Mouse (Mus musculus): Measurements from ENCODE around the gene Auts2. TPM values are rescaled to one million over a fixed set of nuclear protein-coding genes. Genes with fewer than 3 reads are reported as not detected.

The Auts2 gene
- total RNA-seq, 2 experiments from 2014 or later = 179 to 184 TPM

DNA sequence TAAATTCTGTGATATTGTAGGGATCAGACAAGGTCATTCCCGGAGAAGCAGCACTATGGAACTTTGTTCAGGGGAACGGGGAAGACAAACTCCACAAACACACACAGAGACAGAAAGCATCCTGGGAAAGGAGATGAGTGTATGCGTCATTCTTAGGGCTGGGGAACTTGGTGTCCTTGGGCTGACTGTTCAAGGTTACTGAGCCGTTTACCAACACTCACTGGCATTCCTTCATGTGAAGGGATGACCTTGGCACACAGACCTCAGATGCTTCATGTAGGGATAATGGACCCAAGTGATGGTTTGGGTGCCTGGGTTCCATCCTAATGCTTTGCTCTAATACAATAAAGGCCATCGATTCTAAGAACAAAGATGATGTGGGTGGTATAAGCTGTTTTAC is 685.2 kb downstream of the Auts2 start:
- no peak for DNase-seq
- intact Hi-C loops (cut with DNase I) = no loop called here

- no peak for DNase-seq
- intact Hi-C loops (cut with DNase I) = no loop called here
Measured at GRCm38 (mm10) chr5:131855358-131855757, 687.8 kb downstream of the Auts2 start.

GRCm38 (mm10) chr5:131851597-131852453 is 691.3 kb downstream of the Auts2 start:
- DNase-seq = no peak
- intact Hi-C loops (cut with DNase I) = no loop called here

GRCm38 (mm10) chr5:131850632-131851335 is 692.4 kb downstream of the Auts2 start:
- DNase-seq = no peak
- intact Hi-C loops (cut with DNase I) = no loop called here

DNA sequence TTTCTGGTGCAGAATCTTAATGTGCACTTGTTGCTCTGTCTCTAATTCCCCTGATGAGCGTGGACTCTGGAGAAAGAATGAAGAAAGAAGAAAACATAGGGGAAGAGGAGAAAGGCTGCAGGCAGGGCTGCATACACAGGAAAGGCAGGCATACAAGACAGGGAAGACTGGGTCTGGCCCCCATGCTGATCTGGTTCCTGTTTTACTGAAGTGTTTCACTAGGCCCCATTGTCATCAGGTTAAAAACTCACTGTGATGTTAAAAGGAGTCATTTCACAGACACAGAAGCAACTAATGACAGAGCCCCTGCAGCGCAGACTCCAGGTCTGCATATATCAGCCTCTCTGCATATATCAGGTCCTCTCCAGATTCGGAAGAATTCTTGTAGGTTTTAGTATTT is 693.5 kb downstream of the Auts2 start:
- DNase-seq = no peak
- intact Hi-C loops (cut with DNase I) = no loop called here

DNA sequence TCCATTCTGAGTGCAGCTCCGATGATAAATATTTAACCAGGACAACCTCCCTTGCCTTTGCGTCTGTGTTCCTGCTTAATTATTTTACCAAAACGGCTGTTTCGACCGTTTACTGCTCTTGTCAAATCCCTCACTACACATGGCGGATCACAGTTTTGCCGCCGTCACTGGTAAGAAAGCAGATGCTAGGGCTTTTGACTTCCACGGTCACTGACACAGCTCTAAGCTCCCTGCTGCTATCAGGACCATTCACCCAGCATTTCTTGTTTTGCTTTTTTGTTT is 698.7 kb downstream of the Auts2 start:
- intact Hi-C loops (cut with DNase I) = no loop called here

DNA sequence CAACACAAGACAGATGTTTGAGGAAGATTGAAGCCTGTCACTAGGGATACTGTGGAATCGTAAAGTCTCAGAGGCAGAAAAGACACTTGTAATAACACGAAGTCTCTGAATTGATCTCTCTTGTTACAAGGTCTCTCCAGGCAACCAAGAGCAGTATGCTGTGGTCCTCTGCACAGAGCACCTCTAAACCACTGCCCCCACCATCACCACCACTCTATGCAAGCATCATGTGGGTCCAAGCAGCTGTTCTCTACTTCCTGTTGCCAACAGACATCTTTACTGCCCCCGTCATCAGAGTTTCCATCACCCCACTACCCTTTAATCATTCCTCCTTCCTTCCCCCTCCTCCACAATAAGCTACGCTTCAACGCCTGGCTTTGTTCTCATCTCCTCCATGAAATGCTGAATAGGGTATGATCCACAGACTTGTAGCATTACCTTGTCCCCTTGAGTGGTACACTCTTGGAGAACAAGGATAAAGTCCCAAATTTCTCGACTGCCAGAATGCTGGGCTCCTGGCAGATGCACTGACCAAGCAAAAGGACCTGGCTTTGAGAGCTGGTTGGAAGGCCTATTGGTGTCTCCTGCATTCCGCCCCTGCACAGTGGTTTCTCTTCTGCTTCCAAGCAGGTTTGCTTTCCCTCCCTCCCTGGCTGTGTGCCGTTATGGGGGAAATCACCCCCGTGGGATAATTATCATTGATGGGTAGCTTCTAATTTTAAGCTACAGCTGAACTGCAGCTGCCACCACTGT is 699.2 kb downstream of the Auts2 start:
- intact Hi-C loops (cut with DNase I) = no loop called here
- DNase-seq = peak; percentile 54

More for the DNA sequence above, 698.7 kb downstream of the Auts2 start:
- DNase-seq = no peak

DNA sequence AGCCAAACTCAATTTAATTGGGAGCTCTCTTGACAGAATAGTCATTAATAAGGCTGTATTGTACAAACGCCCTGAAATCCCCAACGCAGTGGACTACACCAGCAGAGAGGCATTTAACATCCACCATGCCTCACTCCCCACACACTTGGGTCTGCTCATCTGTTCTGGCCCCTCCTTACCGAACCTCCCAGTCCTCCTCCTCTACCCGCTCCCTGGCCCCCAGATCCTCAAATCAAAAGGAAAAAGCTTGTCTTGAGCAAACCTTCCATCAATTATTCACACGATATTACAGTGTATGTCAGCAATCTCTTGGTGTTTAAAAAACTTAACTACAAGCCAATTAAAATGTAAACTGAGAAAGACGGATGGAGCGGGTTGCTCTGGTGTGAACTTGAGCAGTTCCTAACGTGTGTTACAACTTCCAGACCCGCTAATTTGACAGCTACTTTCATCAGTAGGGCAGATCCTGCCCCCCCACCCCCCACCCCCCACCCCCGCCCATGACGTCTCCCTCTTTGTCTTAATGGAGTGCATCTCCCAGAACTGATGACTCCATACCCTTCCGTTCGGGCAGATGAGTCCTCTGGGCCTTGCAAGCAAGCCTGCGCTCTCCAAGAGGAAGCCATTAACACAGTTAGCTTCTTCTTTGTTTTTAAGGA is 703.4 kb downstream of the Auts2 start:
- intact Hi-C loops (cut with DNase I) = no loop called here
- DNase-seq = no peak

GRCm38 (mm10) chr5:131839023-131839422 is 704.1 kb downstream of the Auts2 start:
- no peak for DNase-seq
- intact Hi-C loops (cut with DNase I) = no loop called here

GRCm38 (mm10) chr5:131838064-131838463 is 705.1 kb downstream of the Auts2 start:
- intact Hi-C loops (cut with DNase I) = no loop called here
- DNase-seq = no peak

- DNase-seq = no peak
- intact Hi-C loops (cut with DNase I) = no loop called here
Measured at GRCm38 (mm10) chr5:131836014-131836735, 707.0 kb downstream of the Auts2 start.

- intact Hi-C loops (cut with DNase I) = no loop called here
- DNase-seq = no peak
Measured at GRCm38 (mm10) chr5:131832891-131833876, 710.0 kb downstream of the Auts2 start.

- DNase-seq = no peak
- intact Hi-C loops (cut with DNase I) = no loop called here
Measured at GRCm38 (mm10) chr5:131830111-131830510, 713.0 kb downstream of the Auts2 start.

GRCm38 (mm10) chr5:131829248-131829647 is 713.9 kb downstream of the Auts2 start:
- intact Hi-C loops (cut with DNase I) = no loop called here
- peak; percentile 22 for DNase-seq

GRCm38 (mm10) chr5:131828607-131829006 is 714.5 kb downstream of the Auts2 start:
- no peak for DNase-seq
- intact Hi-C loops (cut with DNase I) = no loop called here

DNA sequence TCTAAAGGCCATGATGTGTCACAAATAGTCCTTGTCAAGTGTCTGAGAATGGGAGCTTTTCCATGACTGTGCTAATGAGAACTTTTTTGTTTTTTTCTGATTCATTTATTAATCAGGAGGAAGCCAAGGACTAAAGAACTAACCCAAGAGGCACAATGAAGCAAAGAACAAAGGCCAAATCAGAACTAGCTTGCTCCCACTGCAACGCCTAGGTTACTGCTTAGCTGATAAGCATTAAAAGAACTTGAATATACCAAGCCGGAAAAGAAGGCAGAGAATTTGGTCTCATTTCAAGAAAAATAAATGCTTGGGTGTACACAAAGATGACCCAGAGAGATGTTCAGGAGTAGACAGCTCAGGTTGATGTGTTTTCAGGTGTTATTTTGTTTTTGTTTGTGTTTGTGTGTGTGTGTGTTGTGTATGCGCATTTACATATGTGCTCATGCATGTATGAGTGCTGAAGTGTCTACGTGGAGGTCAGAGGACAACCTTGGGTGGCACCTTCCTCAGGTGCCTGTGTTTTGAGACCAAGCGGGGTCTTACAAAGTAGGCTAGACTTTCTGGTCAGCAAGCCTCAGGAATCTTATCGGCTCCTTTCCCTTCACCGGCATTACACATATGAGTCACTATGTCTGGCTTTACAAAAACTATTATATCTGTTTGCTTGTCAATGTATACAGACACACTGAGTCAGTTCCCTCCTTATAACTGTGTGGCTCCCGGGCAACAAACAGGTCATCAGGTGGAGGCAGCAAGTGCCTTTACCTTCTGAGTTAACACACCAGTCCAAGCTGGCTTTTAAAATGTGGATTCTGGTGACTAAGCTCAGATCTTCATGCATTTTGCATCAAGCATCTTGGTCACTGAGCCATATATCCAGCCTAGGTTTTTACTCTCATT is 716.5 kb downstream of the Auts2 start:
- intact Hi-C loops (cut with DNase I) = no loop called here
- DNase-seq = no peak

- DNase-seq = no peak
- intact Hi-C loops (cut with DNase I) = no loop called here
Measured at GRCm38 (mm10) chr5:131825421-131825820, 717.7 kb downstream of the Auts2 start.

Measured in left cerebral cortex, postnatal 4 days (tissue).